Mouse (Mus musculus) forebrain, embryonic 11.5 days (tissue): Measurements from ENCODE around the gene Spata4. TPM values are rescaled to one million over a fixed set of nuclear protein-coding genes. Genes with fewer than 3 reads are reported as not detected.
"Not testable (repeated sequence)": the region's sequence is repeated elsewhere in the genome, so short reads cannot be mapped to it uniquely, and the experiment has no call there.

Source experiments
- ATAC-seq: fragments of 200-750 bp; cut with Nextera tagmentation; replicated peaks from 2 replicates; pipeline ENCODE4 v1.8.0; 2017; ENCODE audit warnings: moderate TSS enrichment; ENCODE audit not compliant: low FRiP score
- DNase-seq: peaks from one replicate; pipeline ENCODE4 v3.0.0-alpha.2; 2017; ENCODE audit warnings: low spot score
- H3K27ac ChIP-seq: fragments of 300-500 bp; sonication (generic); 2 replicates; pipeline ENCODE4 v1.5.1; 2014; ENCODE audit warnings: low read depth, low read length
- H3K27me3 ChIP-seq: fragments of 300-500 bp; sonication (generic); 2 replicates; pipeline ENCODE4 v1.6.1; 2014; ENCODE audit warnings: mild to moderate bottlenecking, low read length, mixed read lengths; ENCODE audit not compliant: control insufficient read depth, insufficient read depth
- H3K36me3 ChIP-seq: fragments of 300-500 bp; sonication (generic); 2 replicates; pipeline ENCODE4 v1.6.1; 2014; ENCODE audit warnings: mild to moderate bottlenecking, low read length, moderate library complexity, mixed read lengths; ENCODE audit not compliant: control insufficient read depth, insufficient read depth
- H3K4me1 ChIP-seq: fragments of 300-500 bp; sonication (generic); replicated peaks from 2 replicates; pipeline ENCODE4 v1.6.1; 2014; ENCODE audit warnings: low read length, mixed read lengths; ENCODE audit not compliant: control insufficient read depth, insufficient read depth
- H3K4me2 ChIP-seq: fragments of 300-500 bp; sonication (generic); 2 replicates; pipeline ENCODE4 v1.6.1; 2014; ENCODE audit warnings: low read depth, mild to moderate bottlenecking, low read length, moderate library complexity, mixed read lengths; ENCODE audit not compliant: severe bottlenecking
- H3K4me3 ChIP-seq: fragments of 300-500 bp; sonication (generic); 2 replicates; pipeline ENCODE4 v1.5.1; 2014; ENCODE audit warnings: low read depth, low read length
- H3K9ac ChIP-seq: fragments of 300-500 bp; sonication (generic); 2 replicates; pipeline ENCODE4 v1.6.1; 2014; ENCODE audit warnings: low read length
- H3K9me3 ChIP-seq: fragments of 300-500 bp; sonication (generic); 2 replicates; pipeline ENCODE4 v1.6.1; 2016; ENCODE audit warnings: low read length, mixed read lengths; ENCODE audit not compliant: control insufficient read depth
- WGBS: fragments of 180-500 bp; shearing (Covaris S2); extraction: QIAGEN DNeasy Blood & Tissue Kit; methylation state at CpG from one replicate; pipeline ENCODE4 v1.1.7; 2014; 5-methylcytosine and 5-hydroxymethylcytosine counted together
- polyA plus RNA-seq: library from polyadenylated mRNA; unstranded; fragments of >200 nt; fragmentation: Nextera tagmentation; extraction: Ambion mirVana; gene quantifications from 2 replicates; pipeline ENCODE4 v1.2.1, GENCODE M21; 2014

Spata4 gene
- polyA plus RNA-seq, 1 experiment from 2014 or later, result not detected

DNA sequence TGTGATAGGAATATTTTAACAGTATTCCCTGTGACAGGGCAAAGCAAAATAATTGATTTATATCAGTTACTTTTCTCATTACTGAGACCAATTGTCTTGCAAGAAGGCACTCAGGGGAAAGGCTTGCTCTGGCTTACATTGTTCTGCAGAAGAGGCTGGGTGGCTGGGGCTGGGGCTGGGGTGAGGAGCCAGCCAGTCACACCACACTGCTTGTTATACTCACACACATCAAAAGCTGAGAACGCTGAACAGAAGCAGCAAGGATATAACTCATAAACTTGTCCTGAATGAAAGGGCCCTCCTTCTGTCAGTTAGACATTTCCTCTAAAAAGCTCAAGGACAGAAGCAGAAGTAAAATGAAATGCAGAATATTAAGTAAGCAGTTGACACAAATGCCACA is 17.7 kb upstream of the Spata4 start:
- H3K4me3 ChIP-seq, result no peak overlapping the region
- no peaks in the 10 kb centered on the region for H3K36me3 ChIP-seq
- H3K9ac ChIP-seq, result no peak overlapping the region
- no peaks in the 10 kb centered on the region for H3K4me1 ChIP-seq
- no peaks in the 10 kb centered on the region for H3K27me3 ChIP-seq
- DNase-seq, result no peak
- no peak overlapping the region for H3K27ac ChIP-seq
- no peaks in the 10 kb centered on the region for H3K9me3 ChIP-seq
- H3K4me2 ChIP-seq, result no peak overlapping the region
- ATAC-seq, result no peak
- WGBS, result 75% methylated on average over 1 of the region's 1 CpGs

DNA sequence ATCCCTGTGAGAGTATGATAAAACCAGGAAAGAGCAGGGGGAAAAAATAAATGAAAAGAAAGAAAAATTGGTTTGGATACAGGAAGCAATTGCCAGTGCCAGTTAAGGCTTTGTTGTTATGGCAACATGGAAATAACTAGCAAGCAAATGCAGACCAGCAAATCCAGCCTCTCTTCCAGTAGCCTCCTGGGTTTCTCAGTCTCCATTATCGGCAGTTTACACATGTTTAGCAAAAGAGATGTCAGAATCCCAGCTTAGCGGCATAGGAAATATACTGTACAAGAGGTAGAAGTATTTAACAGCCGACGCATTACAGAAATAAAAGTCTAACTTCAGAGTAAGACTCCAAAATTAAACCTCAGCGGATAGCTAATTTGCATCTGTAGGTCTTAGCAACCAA is 5.9 kb upstream of the Spata4 start:
- no peak for DNase-seq
- Histone ChIP-seq H3K4me2 (no peak overlapping the region), H3K27me3 (no peaks in the 10 kb centered on the region), H3K9ac (no peak overlapping the region), H3K36me3 (no peaks in the 10 kb centered on the region), H3K27ac (no peak overlapping the region), H3K9me3 (no peaks in the 10 kb centered on the region), H3K4me3 (no peak overlapping the region), H3K4me1 (no peaks in the 10 kb centered on the region)
- no peak for ATAC-seq
- WGBS, result 84% methylated on average over 5 of the region's 5 CpGs

DNA sequence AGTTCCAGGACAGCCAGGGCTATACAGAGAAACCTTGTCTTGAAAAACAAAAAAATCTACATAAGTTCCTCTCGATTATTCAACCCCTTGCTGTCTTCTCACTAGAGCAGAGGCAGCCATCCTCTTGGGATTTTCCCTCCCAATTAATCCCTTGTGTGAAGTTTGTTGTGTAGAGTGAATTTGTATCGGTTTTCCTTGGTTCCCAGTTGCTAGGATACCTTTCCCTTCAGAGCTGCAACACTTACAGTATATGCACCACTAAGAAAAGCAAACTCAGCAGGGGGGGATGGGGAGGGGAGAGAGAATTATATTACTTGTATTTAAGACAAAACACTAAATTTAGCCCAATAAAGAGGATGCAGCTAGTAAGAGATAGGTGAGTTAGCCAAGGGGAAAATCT is 4.5 kb upstream of the Spata4 start:
- H3K4me2 ChIP-seq, result no peak overlapping the region
- WGBS, result 62% methylated on average over 2 of the region's 2 CpGs
- H3K36me3 ChIP-seq, result no peaks in the 10 kb centered on the region
- H3K4me3 ChIP-seq, result no peak overlapping the region
- H3K4me1 ChIP-seq, result 0 out of 2 replicates have a peak, but pooled peaks cover 2% of the 10 kb centered on the region
- H3K27ac ChIP-seq, result no peak overlapping the region
- DNase-seq (no peak), ATAC-seq (no peak)
- H3K9ac ChIP-seq, result no peak overlapping the region
- H3K27me3 ChIP-seq, result no peaks in the 10 kb centered on the region
- H3K9me3 ChIP-seq, result no peaks in the 10 kb centered on the region

DNA sequence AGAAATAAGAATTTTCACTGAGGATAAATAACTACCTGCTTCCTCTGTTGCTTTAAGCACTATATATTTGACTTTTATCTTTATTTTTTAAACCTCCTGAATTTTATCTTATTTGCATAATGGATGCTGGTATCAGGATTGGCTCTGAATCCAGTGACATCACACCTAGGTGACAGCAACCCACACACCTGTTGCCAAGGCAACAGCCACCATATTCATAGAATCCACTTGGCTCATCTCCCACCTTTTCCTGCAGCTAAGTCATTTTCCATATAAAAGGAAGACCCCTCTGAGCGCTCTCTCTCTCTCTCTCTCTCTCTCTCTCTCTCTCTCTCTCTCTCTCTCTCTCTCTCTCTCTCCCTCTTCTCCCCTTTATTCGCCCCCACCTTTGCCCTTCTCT is 3.6 kb upstream of the Spata4 start:
- no peak overlapping the region for H3K4me3 ChIP-seq
- no peaks in the 10 kb centered on the region for H3K27me3 ChIP-seq
- H3K4me2 ChIP-seq, result no peak overlapping the region
- H3K4me1 ChIP-seq, result 0 out of 2 replicates have a peak, but pooled peaks cover 2% of the 10 kb centered on the region
- no peak overlapping the region for H3K27ac ChIP-seq
- H3K9ac ChIP-seq, result no peak overlapping the region
- 91% methylated on average over 2 of the region's 2 CpGs for WGBS
- no peaks in the 10 kb centered on the region for H3K36me3 ChIP-seq
- ATAC-seq (no peak), DNase-seq (no peak)
- no peaks in the 10 kb centered on the region for H3K9me3 ChIP-seq

DNA sequence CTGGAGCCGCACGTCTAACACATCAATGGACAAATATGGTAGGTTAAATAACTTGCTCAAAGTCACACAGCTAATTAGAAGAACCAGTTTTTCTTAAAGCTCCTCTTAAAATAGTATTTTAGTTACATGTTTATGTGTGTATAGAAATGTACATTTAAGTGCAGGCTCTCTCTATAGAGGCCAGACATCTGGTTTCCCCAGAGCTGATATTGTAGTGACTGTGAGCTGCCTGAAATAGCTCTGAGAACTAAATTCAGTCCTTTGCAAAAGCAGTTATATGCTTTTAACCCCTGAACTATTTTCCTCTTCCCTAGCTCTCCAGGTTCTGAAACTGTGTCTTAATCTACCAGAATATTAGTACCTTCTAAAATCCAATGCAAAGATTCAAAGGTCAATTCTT is 3.2 kb upstream of the Spata4 start:
- ATAC-seq (no peak), DNase-seq (no peak)
- H3K4me2 ChIP-seq, result no peak overlapping the region
- no peaks in the 10 kb centered on the region for H3K27me3 ChIP-seq
- H3K9me3 ChIP-seq, result no peaks in the 10 kb centered on the region
- H3K4me1 ChIP-seq, result 0 out of 2 replicates have a peak, but pooled peaks cover 2% of the 10 kb centered on the region
- H3K27ac ChIP-seq, result no peak overlapping the region
- WGBS, result 91% methylated on average over 2 of the region's 2 CpGs
- H3K9ac ChIP-seq, result no peak overlapping the region
- no peaks in the 10 kb centered on the region for H3K36me3 ChIP-seq
- H3K4me3 ChIP-seq, result no peak overlapping the region

DNA sequence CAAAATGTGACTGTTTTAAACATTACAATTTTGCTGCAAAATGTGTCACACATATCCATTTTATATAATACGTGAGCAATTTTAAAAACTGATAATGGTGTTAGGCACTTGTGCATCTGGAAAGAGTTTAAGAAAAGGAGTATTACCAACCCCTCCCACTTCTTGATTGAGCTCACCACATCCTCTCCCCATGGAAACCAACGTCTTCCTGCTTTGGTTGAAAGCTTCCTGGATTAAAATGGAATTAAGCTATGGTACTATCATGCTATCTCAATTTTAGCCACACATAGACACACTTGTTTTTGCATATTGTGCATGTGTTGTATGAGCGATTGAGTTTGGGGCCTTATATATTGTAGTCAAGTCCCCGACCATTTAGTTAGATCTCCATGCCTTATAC is 2.9 kb downstream of the Spata4 start:
- H3K4me3 ChIP-seq, result no peak overlapping the region
- no peak overlapping the region for H3K27ac ChIP-seq
- no peaks in the 10 kb centered on the region for H3K9me3 ChIP-seq
- H3K9ac ChIP-seq, result no peak overlapping the region
- 0 out of 2 replicates have a peak, but pooled peaks cover 2% of the 10 kb centered on the region for H3K4me1 ChIP-seq
- H3K27me3 ChIP-seq, result no peaks in the 10 kb centered on the region
- no peak for DNase-seq
- ATAC-seq, result no peak
- H3K36me3 ChIP-seq, result no peaks in the 10 kb centered on the region
- no peak overlapping the region for H3K4me2 ChIP-seq
- 82% methylated on average over 4 of the region's 4 CpGs for WGBS

DNA sequence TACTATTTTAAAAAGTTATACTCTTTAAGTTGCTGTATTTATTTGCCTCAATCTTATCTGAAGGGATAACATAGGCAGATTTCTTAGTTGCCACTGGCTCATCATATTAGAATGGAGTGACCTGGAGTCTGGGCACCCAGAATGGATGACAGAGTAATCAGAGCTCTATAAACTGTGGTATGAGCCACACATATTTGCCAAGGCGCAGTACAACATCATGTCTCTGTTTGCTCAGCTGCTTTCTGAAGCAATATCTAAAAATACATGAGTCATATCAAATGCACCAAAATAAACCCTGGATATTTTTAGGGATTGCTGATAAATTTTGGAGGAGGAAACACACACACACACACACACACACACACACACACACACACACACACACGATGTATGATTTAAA is 8.8 kb downstream of the Spata4 start:
- 92% methylated on average over 2 of the region's 2 CpGs for WGBS
- H3K9me3 ChIP-seq, result no peaks in the 10 kb centered on the region
- H3K36me3 ChIP-seq, result no peaks in the 10 kb centered on the region
- no peaks in the 10 kb centered on the region for H3K4me1 ChIP-seq
- DNase-seq (no peak), ATAC-seq (no peak)
- H3K9ac ChIP-seq, result no peak overlapping the region
- H3K4me3 ChIP-seq, result no peak overlapping the region
- H3K4me2 ChIP-seq, result no peak overlapping the region
- H3K27ac ChIP-seq, result no peak overlapping the region
- no peaks in the 10 kb centered on the region for H3K27me3 ChIP-seq

DNA sequence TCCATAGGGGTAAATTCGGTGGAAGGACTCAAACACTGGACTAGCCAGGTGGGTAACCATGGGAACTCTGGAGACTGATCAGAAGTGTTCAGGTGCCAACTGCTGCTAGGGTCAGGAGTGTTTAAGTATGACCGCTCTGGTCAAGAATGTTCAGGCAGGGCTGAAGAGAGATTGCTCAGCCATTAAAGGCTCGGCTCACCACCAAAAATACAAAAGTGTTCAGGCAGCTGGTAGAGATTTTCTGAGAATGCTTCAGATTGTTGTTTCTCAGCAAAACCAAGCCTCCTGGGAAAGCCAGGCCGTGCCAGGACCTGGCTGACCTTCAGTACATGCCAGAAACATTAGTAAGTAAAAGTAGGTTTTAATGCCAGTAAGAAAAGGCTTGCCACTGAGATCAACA is 9.7 kb downstream of the Spata4 start:
- H3K4me2 ChIP-seq, result no peak overlapping the region
- 79% methylated on average over 4 of the region's 4 CpGs for WGBS
- H3K9me3 ChIP-seq, result no peaks in the 10 kb centered on the region
- ATAC-seq, result no peak
- no peaks in the 10 kb centered on the region for H3K27me3 ChIP-seq
- no peaks in the 10 kb centered on the region for H3K4me1 ChIP-seq
- H3K36me3 ChIP-seq, result no peaks in the 10 kb centered on the region
- no peak for DNase-seq
- no peak overlapping the region for H3K9ac ChIP-seq
- H3K4me3 ChIP-seq, result no peak overlapping the region
- H3K27ac ChIP-seq, result no peak overlapping the region

DNA sequence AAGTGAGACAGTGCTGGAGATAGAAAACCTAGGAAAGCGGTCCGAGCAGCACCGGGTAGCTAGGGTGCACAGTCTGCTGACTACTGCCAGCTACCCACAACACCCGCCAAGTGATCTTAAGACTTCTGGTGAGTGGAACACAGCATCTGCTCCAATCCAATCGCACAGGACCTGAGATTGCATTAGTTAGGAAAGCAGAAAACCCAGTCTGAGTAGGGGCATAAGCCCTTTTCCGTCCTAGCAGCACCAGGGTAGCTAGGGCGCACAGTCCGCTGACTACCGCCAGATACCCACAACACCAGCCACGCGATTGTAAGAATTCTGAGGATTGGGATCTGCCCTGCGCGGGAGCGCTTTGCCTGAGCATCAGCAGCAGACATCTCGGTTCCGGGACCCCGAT is 16.1 kb downstream of the Spata4 start:
- H3K36me3 ChIP-seq, H3K9ac ChIP-seq, H3K9me3 ChIP-seq, ATAC-seq, H3K4me3 ChIP-seq, H3K27ac ChIP-seq, DNase-seq, H3K4me2 ChIP-seq, H3K27me3 ChIP-seq, H3K4me1 ChIP-seq: not testable (repeated sequence)
- 88% methylated on average over 17 of the region's 17 CpGs for WGBS
